Mouse (Mus musculus) cerebellum, adult 2 months (tissue): Measurements from ENCODE around the gene Cyp1a2.

Experiments
- CTCF ChIP-seq: fragments of 200-500 bp; IDR thresholded peaks from 2 replicates; pipeline ENCODE4 v1.5.1; 2011; ENCODE audit warnings: low read depth, mild to moderate bottlenecking, control low read depth, low read length, moderate library complexity, borderline replicate concordance; ENCODE audit not compliant: insufficient read depth
- POLR2A ChIP-seq: fragments of 200-500 bp; IDR thresholded peaks from 2 replicates; pipeline ENCODE4 v1.6.1; 2011; ENCODE audit warnings: low read length, control low read depth, borderline replicate concordance; ENCODE audit not compliant: insufficient read depth

DNA sequence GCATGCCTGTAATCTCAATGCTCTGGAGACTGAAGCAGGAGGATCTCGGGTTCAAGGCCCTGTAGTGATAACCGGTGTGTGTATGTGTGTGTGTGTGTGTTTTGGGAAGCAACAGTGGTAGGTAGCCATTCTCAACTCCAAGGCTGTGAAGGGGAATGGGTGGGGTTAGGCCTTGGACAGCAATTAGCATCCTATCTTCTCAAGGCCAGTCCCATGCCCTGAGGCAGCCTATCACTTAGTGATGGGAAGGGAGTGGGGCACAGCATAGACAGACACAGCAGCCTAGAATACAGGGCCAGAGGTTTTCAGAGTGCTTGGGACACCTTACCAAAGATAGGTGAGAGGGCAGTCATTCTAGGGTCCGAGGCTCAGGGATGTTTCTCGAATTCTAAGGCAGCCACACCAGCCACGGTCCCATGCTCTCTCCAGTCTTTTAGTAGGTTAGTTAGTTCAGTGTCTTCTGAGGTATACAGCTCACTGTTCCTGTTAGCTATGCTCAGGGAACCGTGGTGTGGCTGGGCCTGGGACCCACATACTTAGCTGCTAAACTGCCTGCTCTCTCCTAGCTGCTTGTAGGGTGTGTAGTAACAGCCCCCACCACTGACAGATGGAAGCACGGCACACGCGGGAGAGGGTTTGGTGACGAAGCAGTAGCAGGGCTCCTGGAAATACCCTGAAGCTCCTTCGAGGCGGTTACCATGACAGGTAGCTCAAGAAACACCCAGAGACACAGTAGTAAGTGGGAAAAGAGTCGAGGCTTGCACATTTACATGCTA lies 41.5 kb downstream of the Cyp1a2 start:
- TF ChIP-seq CTCF (no peak), POLR2A (no peak)
